Mouse (Mus musculus) left cerebral cortex, postnatal 25 days (tissue): Measurements from ENCODE around the gene Myrfl. TPM values are rescaled to one million over a fixed set of nuclear protein-coding genes. Genes with fewer than 3 reads are reported as not detected.

ENCODE experiments used
- DNase-seq, 2 experiments: peaks; one replicate each; pipeline ENCODE4 v3.0.0; 2022; ENCODE audit warnings: low spot score in 2 of 2, mixed read lengths in 1 of 2
- intact Hi-C: fragments of 180-260 bp; cut with DNase I; formaldehyde crosslinking; loops from one replicate; pipeline ENCODE4 v1.15.1; 2025
- total RNA-seq, 2 experiments: library from RNA; stranded (reverse); gene quantifications; 2 replicates each; pipeline ENCODE4 v1.2.3; 2021

Myrfl gene
- total RNA-seq, 2 experiments from 2014 or later: 0.14 to 0.21 TPM

DNA sequence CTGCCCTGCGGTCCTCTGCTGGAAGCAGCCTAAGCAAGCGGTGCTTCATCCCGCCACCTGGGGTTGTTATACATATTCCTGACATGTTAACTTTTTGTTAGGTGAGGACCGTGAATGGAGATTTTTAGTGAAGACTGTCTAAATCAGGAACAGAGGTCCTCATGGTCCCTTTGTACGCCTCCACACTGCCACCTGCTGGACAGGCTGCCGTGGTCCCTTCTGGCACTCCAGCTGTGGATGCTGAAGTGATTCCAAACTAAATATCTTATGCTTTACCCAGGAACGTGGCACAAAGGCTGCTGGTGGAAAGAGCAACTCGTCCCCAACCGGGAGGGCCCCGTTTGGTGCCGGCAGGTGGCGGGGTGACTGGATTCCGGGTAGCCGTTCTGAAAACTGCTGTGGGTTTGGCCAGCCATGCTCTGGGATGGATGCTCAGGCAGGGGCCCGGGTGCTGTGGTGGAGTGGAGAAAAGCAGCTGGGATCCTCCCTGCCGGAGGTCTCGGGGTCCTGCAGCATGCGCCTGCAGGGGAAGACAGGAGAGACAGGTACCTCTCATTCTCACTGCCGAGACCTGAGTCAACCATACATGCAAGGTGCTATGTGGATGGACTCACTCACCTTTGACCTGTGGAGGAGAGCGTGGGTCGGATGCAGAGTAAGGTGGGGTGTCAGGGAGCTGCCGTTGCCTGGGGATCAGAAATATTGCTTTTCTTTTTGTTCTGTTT, 47.8 kb downstream of the Myrfl start:
- peak; percentile 82 to 89 for DNase-seq
- intact Hi-C loops: no loop called here

DNA sequence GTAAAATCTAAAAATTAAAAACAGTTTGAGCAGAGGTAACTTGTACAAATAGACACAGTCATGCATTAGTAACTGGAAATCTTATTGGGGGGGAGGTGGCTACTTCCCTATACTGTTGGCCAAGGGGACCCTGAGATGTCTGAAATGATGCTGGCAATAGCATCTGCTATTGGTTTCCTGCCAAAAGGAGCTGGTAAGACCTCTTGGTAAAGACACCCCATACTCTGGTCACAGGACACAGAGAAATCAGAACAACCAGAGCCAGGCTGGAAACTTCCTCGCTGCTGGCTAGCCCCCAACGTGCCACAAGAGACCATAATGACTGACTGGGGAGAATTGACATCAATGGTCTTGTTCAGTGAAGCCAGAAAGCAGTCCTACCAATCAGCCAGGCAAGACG, 55.2 kb downstream of the Myrfl start:
- intact Hi-C loops: no loop called here
- DNase-seq: no peak

DNA sequence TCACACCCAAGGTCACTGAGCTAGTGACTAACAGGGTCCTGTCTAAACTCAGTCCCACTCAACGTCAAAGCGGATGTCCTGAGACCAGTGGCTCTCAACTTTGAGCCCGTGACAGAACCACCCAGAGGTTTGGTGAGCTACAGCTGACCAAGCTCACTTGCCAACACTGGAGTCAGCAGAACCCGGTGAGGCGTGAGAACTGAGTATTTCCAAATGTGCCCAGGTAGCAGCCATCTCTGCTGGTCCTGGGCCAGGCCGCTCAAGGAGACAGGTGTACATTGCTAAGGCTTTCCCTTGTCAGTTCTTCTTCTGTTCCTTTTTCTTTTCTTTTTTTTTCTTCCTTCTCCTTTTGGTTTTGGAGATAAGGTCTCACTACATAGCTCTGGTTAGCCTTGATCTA, 66.0 kb downstream of the Myrfl start:
- no peak for DNase-seq
- intact Hi-C loops: no loop called here

DNA sequence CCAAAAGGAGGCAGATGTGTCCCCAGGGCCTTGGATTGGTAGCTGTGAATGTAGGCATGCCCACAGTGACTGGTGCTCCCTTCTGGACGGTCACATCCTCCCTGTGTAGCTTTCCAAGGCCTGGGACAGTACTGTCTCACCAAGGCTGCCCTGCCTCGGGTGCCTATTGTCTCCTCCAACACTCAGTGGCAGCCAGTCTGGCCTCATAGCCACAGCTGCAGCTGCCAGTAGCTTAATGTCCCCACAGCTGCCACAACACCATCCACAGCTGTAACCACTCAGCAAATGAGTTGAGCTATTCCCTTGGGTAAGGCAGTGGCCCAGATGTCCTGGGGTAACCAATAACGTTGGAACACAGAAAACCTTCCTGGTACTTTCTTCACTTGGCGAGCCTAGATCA, 68.6 kb downstream of the Myrfl start:
- intact Hi-C loops: no loop called here

DNA sequence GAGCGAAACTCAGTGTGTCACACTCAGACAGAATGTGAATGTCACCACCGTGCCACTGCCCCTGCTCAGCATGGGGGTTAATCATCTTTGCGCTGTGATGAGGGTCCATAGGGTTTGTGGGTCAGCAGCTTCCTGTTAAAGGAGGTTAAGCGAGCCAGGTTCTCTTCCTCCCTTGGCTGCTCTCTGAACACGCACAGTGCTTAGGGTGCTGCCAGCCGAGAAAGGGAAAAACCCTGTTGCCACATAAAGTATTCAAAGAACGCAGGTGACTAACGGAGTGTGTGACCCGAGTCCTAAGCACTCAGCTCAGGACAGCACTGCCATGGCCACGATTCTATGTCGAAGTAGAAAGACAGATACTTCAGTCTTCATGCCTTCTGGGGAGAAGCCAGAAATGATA, 69.4 kb downstream of the Myrfl start:
- intact Hi-C loops: no loop called here
- DNase-seq: no peak

More for the DNA sequence above, 68.6 kb downstream of the Myrfl start:
- no peak for DNase-seq

DNA sequence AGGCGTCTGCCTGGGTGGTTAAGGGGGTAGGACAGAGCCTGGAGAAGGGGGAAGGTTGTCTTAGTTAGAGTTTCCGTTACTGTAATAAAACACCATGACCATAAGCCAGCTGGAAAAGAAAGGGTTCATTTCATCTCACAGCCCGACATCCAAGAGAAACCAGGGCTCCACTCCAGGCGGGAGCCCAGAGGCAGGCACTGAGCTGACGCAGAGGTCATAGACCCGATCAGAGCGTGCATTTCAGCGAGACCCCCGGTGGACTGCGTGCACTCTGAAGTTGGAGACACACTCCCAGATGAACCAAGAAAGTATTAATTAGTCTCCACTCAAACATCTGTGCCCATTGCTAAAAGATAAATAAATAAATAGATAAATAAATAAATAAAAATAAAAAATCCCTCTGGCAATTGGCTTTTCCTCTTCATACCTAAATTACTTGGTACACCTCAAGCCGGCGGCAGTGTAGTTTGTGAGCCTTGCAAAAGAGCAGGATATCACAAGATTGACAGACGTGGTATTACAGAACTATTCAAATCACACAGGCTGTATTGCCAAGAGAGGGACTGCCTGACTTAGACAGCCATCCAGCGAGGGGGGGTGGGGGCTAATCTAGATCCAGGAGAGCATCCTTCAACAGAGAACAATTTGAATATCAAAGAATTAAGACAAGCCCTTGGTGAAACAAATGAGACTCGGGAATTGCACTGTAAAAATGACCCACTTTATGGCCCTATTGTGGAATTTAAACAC, 81.2 kb downstream of the Myrfl start:
- DNase-seq: no peak
- intact Hi-C loops: no loop called here

DNA sequence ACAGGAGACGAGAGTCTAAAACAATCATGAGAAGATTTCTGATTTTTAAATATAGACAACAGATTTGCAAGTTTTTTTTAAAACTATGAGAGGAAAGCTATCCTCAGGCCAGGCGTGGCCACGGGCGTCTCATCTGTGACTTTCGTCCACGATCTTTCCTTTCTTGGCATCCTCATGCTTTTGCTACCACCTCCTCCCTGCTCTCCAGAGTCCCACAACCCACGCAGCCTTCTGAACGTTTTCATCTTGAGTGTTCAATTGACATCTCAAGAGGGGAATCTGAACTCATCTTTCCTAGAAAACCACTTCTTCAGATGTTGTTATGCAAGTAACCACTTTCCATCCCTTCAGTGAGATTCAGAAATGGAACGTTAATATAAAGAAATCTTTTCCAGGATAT, 83.6 kb downstream of the Myrfl start:
- intact Hi-C loops: no loop called here

DNA sequence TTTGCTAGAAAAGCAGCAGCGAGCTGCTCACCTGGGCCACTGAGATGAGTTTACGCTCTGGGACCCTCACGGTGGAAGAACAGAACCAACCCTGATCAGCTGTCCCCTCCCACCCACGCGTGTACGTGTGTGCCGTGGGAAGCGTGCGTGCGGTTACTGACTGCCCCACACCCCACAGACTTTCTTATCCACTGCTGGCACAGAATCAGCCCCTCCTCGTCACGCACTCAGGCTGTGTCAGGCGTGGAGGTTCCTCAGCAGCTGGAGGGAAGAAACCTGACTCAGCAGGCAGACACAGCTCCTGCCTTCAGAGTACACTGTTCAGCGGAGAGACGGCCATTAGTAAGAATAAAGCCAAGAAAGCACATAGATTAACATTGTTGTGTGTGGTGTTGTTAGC, 86.0 kb downstream of the Myrfl start:
- DNase-seq: peak; percentile 18 to 57

More for the DNA sequence above, 83.6 kb downstream of the Myrfl start:
- DNase-seq: peak in 1 of 2 experiments; percentile 26

DNA sequence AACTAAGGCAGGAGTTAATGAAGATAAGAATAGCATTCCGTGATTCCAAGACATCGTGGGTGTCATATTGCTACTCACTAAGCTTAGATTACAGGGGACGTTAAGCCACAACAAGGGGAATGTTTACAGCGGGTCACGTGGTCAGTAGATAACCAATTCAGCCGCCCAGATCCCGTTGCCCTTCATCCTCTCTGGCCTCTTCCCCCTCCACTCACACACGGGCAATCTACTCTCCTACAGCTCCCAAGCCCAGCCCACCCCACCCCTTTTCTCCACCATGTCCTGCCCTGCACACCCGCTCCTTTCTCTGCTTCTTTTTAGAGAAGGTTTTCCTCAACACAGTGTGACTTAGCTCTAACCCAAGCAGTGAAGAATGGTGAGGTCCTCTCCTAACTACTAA, 87.3 kb downstream of the Myrfl start:
- intact Hi-C loops: no loop called here
- DNase-seq: no peak

More for the DNA sequence above, 86.0 kb downstream of the Myrfl start:
- intact Hi-C loops: no loop called here

DNA sequence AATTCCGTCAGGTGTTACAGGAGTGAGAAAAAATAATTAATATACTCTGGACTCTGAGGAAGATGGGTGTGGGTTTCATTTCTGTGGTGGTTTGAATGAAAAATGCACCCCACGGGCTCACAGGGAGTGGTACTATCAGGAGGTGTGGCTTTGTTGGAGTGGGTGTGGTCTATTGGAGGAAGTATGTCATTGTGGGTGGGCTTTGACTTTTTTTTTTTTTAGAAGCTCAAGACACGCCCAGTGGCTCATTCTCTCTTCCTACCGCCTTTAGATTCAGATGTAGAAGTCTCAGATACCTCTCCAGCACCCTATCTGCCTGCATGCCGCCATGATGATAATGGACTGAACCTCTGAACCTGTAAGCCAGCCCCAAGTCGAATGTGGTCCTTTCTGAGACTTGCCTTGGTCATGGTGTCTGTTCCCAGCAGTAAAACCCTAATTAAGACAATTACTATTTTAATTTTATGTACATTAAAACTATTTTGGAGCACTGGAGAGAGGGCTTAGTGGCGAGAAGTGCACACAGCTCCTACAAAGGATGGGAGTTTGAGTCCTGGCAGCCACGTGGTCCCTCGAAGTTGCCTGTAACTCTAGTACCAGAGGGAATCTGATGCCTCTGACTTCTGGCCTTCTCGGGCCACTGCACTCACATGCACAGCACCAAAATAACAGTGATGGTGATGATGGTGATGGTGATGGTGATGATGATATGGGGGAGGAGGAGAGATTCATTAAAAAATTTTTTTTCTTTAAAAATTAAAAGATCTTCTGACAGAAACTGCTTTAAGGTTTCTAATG, 88.0 kb downstream of the Myrfl start:
- intact Hi-C loops: no loop called here
- no peak for DNase-seq

DNA sequence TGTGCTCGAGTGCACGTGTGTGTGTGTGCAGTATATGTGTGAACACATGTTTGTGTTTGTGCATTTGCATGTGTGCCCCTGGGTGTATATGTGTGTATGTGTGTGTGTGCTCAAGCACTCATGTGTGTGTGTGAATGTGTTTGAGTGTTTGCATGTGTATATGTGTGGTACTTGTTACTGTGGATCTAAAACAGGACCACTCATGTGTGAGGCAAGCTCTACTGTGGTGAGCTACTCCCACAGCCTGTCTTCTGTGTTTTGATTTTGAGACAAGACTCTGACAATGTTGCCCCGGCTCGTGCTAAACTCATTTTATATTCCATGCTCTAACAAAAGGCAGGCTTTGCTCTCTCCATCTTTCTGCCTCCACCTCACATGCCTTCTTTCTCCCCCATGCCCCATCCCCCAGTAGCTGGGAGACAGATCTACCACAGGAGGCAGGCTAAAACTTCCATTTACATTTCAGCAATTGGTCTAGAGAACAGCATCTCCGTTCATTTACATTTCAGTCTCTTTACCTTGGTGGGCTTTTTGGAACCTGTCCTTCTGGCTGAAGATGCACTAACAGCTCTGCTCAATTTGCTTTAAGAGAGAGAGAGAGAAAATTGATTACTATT, 94.4 kb downstream of the Myrfl start:
- DNase-seq: no peak
- intact Hi-C loops: no loop called here

DNA sequence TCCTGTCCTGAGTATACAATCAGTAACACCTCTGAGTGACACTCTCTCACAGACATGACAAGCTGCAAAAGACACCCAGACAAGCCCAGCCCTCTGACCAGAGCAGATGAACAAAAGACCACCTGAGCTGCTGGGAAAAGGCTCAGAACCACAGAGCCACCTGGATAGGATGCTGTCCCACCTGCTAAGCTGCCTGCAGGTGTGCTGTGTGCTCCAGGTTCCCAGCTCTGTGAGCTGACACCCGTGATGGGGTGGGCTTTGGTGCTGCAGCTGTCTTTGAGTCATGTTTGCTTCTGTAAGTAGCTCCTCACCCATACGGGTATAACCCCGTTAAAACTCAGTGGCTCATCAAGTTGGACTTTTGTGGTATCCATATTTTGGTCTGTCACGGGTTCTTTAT, 95.4 kb downstream of the Myrfl start:
- no peak for DNase-seq
- intact Hi-C loops: no loop called here

DNA sequence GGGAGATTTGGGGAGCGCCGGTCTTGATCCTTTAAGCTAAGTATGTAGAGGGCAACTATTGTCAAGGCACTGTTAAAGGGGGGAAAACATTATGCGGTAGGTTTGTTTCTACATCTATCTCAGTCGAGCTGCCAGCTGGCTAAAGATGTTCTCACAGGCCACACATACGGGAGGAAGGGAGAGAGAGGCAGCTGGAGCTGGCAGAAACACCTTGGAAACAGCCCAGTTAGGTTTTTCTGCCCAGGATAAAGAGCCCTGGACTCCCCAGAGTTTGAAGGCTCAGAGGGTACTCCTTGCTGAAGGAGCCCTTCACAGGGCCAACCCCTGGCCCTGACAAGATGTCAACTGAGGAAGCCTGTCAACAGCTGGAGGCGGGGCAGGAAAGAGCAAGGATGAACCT, 100.7 kb downstream of the Myrfl start:
- DNase-seq: no peak
- intact Hi-C loops: no loop called here

DNA sequence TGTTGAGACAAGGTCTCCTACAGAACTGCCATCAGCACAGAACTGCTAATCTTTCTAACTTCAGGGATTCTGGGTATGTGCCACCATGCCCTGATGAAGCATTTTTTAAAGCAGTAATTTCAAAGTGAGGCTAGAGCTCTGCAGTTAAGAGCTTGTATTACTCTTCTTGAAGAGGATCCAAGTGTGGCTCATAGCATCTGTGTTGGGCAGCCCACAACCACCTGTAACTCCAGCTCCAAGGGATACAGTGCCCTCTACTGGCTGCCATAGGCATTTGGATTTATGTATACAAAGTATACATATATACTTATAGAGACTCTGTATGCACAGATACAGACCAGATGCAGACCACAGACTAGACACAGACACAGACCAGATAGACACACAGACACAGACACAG, 107.6 kb downstream of the Myrfl start:
- intact Hi-C loops: no loop called here
- DNase-seq: peak in 1 of 2 experiments; percentile 81

DNA sequence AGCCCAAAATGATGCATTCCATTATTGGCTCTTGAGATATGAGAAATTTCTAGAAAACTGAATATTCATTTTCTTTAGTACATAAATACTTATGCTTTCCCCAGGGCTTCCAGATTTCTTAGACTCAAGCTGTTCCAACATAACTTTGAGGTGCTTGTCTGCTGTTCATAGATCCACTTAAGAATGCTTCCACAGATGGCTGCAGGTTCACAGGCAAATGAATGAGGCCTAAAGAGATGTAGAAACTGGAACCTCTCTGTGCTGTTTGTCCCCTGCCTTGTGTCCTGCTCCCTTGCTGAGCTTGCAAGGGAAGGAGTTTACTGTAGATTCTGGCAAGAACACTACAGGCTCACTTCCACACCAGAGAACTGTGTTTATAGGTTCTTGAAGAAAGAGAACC, 108.3 kb downstream of the Myrfl start:
- DNase-seq: peak in 1 of 2 experiments; percentile 50
- intact Hi-C loops: no loop called here

DNA sequence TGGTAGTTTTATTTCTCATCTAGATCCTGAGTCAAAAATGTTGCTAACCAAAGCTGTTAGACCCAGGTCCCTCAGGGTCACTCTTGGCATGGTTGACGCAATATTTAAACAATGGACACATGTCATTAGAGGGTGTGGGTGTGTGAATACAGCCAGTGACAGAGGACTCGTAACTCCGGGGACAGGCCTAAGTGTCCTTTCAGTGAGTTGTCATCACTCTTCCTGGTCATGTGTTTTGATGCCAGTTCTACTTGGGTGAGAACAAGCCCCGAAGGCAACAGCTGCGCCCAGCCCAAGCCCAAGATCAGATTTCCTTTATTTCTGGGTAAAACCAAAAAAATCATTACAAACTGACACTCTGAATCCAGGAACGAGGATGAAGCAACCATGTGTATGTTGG, 112.6 kb downstream of the Myrfl start:
- intact Hi-C loops: no loop called here
- no peak for DNase-seq

DNA sequence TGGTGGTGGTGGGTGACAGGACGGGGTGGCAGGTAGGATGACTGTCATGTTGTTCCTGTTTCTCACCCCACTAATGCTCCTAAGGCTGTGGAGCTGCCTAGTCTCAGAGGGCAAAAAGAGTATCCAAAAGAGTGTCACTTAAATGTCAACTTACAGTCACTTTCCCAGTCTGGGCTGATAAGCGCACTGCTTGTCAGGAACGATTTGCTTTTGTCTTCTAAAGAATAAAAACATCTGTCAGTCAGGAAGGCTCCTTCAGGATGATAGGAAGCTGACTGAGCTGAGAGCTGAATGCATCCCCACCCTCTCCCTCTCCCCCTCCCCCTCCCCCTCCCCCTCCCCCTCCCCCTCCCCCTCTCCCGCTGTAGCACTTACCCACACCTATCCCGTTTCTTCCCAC, 113.7 kb downstream of the Myrfl start:
- intact Hi-C loops: no loop called here
- DNase-seq: no peak

DNA sequence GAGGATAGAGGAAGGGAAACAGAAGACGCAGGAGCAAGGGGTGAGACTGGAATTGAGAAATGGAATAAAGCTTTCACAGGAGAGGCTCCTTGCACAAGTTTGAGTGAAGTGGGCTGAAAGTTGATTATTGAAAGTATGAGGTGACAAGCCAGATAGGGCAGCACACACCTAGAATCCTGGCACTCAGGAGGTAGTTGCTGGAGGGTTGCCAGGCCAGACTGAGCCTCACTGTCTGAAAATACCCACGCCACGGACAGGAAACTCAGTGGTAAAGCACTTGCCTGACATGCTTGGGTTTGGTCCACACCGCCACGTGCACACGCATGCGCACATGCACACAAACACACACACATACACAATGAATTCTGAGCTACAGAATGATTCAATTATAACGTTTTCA, 118.8 kb downstream of the Myrfl start:
- intact Hi-C loops: no loop called here
- DNase-seq: no peak

DNA sequence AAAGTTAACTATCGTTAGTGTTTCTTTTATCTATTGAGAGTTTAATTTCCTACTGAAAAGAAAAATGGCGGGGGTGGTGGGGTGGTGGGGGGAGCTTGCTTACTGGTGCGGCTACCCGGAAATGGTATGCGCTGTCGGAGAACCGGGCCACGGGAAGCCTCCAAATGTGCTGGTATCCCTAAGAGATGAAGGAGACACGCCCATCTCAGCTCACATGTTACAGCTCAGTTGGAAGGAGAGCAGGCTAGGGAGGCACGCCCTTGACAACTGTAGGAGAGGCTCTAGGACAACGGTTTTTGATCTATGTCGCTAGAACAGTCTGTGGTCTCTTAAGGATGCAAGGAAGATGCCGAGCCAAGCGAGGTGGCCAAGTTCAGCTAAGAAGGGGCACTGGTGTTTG, 119.9 kb downstream of the Myrfl start:
- intact Hi-C loops: no loop called here
- no peak for DNase-seq
